Mouse (Mus musculus): ENCODE measurements around the gene Pvalb. TPM values are rescaled to one million over a fixed set of nuclear protein-coding genes. Genes with fewer than 3 reads are reported as not detected.

Pvalb gene
- polyA plus RNA-seq, 1 experiment: not detected

- Histone ChIP-seq H3K4me1 (ENCODE audit: control insufficient read depth, insufficient read depth, low read length) (no peaks in the 10 kb centered on the region; the same call in 1 of the 2 replicates), H3K27ac (ENCODE audit: insufficient read depth, low read length) (no peak overlapping the region)
- TF ChIP-seq CTCF (IDR thresholded peaks at IDR 0.05; ENCODE audit: borderline replicate concordance, insufficient read depth, low read length): peak; percentile 92
- TF ChIP-seq POLR2A (IDR thresholded peaks at IDR 0.05; ENCODE audit: low read depth, low read length): no peak
Measured at GRCm38 (mm10) chr15:78178397-78178796, 27.8 kb downstream of the Pvalb start.

GRCm38 (mm10) chr15:78177257-78177656 lies 28.9 kb downstream of the Pvalb start:
- no peak overlapping the region for H3K4me3 ChIP-seq (ENCODE audit: insufficient read depth, low read length)
- no peak overlapping the region for H3K27ac ChIP-seq (ENCODE audit: insufficient read depth, low read length)
- no peaks in the 10 kb centered on the region; the same call in 1 of the 2 replicates for H3K4me1 ChIP-seq (ENCODE audit: control insufficient read depth, insufficient read depth, low read length)
- TF ChIP-seq CTCF (IDR thresholded peaks at IDR 0.05; ENCODE audit: borderline replicate concordance, insufficient read depth, low read length) (no peak), POLR2A (IDR thresholded peaks at IDR 0.05; ENCODE audit: low read depth, low read length) (no peak)

More at GRCm38 (mm10) chr15:78178397-78178796, 27.8 kb downstream of the Pvalb start:
- no peak overlapping the region for H3K4me3 ChIP-seq (ENCODE audit: insufficient read depth, low read length)

GRCm38 (mm10) chr15:78174887-78175245 lies 31.3 kb downstream of the Pvalb start:
- Histone ChIP-seq H3K27ac (ENCODE audit: insufficient read depth, low read length) (no peak overlapping the region), H3K4me3 (ENCODE audit: insufficient read depth, low read length) (peak overlapping the region; percentile 39; the same call in 1 of the 2 replicates), H3K4me1 (ENCODE audit: control insufficient read depth, insufficient read depth, low read length) (no peaks in the 10 kb centered on the region; the same call in 1 of the 2 replicates)
- TF ChIP-seq POLR2A (IDR thresholded peaks at IDR 0.05; ENCODE audit: low read depth, low read length) (no peak), CTCF (IDR thresholded peaks at IDR 0.05; ENCODE audit: borderline replicate concordance, insufficient read depth, low read length) (no peak)

- peak within 1 kb of the TSS; percentile 76 for H3K4me3 ChIP-seq (ENCODE audit: insufficient read depth, low read length)
- peak; percentile 80 for TF ChIP-seq POLR2A (IDR thresholded peaks at IDR 0.05; ENCODE audit: low read depth, low read length)
- no peak for TF ChIP-seq CTCF (IDR thresholded peaks at IDR 0.05; ENCODE audit: borderline replicate concordance, insufficient read depth, low read length)
- no peaks in the 10 kb centered on the region; the same call in 1 of the 2 replicates for H3K4me1 ChIP-seq (ENCODE audit: control insufficient read depth, insufficient read depth, low read length)
- H3K27ac ChIP-seq (ENCODE audit: insufficient read depth, low read length): no peak within 1 kb of the TSS
Measured at GRCm38 (mm10) chr15:78173972-78174886, 32.0 kb downstream of the Pvalb start, which contains the start of gene Ift27. Ift27 (minus strand) TSS chr15:78174107.

- Histone ChIP-seq H3K27ac (ENCODE audit: insufficient read depth, low read length) (no peak overlapping the region), H3K4me3 (ENCODE audit: insufficient read depth, low read length) (peak overlapping the region; percentile 76), H3K4me1 (ENCODE audit: control insufficient read depth, insufficient read depth, low read length) (no peaks in the 10 kb centered on the region; the same call in 1 of the 2 replicates)
- TF ChIP-seq POLR2A (IDR thresholded peaks at IDR 0.05; ENCODE audit: low read depth, low read length): no peak
Measured at GRCm38 (mm10) chr15:78172899-78173817, 33.0 kb downstream of the Pvalb start.

GRCm38 (mm10) chr15:78172256-78172898 lies 33.8 kb downstream of the Pvalb start:
- no peak overlapping the region for H3K4me3 ChIP-seq (ENCODE audit: insufficient read depth, low read length)

GRCm38 (mm10) chr15:78171651-78172050 lies 34.5 kb downstream of the Pvalb start:
- H3K4me1 ChIP-seq (ENCODE audit: control insufficient read depth, insufficient read depth, low read length): no peaks in the 10 kb centered on the region; the same call in 1 of the 2 replicates

More at GRCm38 (mm10) chr15:78172256-78172898, 33.8 kb downstream of the Pvalb start:
- Histone ChIP-seq H3K27ac (ENCODE audit: insufficient read depth, low read length) (no peak overlapping the region), H3K4me1 (ENCODE audit: control insufficient read depth, insufficient read depth, low read length) (no peaks in the 10 kb centered on the region; the same call in 1 of the 2 replicates)
- TF ChIP-seq POLR2A (IDR thresholded peaks at IDR 0.05; ENCODE audit: low read depth, low read length) (no peak), CTCF (IDR thresholded peaks at IDR 0.05; ENCODE audit: borderline replicate concordance, insufficient read depth, low read length) (no peak)

GRCm38 (mm10) chr15:78170708-78171107 lies 35.5 kb downstream of the Pvalb start:
- Histone ChIP-seq H3K4me3 (ENCODE audit: insufficient read depth, low read length) (no peak overlapping the region), H3K4me1 (ENCODE audit: control insufficient read depth, insufficient read depth, low read length) (no peaks in the 10 kb centered on the region; the same call in 1 of the 2 replicates), H3K27ac (ENCODE audit: insufficient read depth, low read length) (no peak overlapping the region)
- TF ChIP-seq POLR2A (IDR thresholded peaks at IDR 0.05; ENCODE audit: low read depth, low read length) (no peak), CTCF (IDR thresholded peaks at IDR 0.05; ENCODE audit: borderline replicate concordance, insufficient read depth, low read length) (no peak)

More at GRCm38 (mm10) chr15:78171651-78172050, 34.5 kb downstream of the Pvalb start:
- no peak for TF ChIP-seq POLR2A (IDR thresholded peaks at IDR 0.05; ENCODE audit: low read depth, low read length)
- no peak overlapping the region for H3K4me3 ChIP-seq (ENCODE audit: insufficient read depth, low read length)
- H3K27ac ChIP-seq (ENCODE audit: insufficient read depth, low read length): no peak overlapping the region

- Histone ChIP-seq H3K27ac (ENCODE audit: insufficient read depth, low read length) (no peak overlapping the region), H3K4me3 (ENCODE audit: insufficient read depth, low read length) (no peak overlapping the region), H3K4me1 (ENCODE audit: control insufficient read depth, insufficient read depth, low read length) (no peaks in the 10 kb centered on the region)
- no peak for TF ChIP-seq CTCF (IDR thresholded peaks at IDR 0.05; ENCODE audit: borderline replicate concordance, insufficient read depth, low read length)
- TF ChIP-seq POLR2A (IDR thresholded peaks at IDR 0.05; ENCODE audit: low read depth, low read length): no peak
Measured at GRCm38 (mm10) chr15:78169566-78169965, 36.6 kb downstream of the Pvalb start.

Measured in embryonic fibroblast, embryonic 13.5 days (primary cell).